Comparison of ENCODE assay signal across 18 mouse cellular contexts in genomic region chr11:6524880-6525238, GRCm38 (mm10). TPM values are rescaled to one million over a fixed set of nuclear protein-coding genes. Genes with fewer than 3 reads are reported as not detected.
DNase-seq lines count a peak whose midpoint lies in the region; ATAC-seq and TF ChIP-seq lines count a peak whose summit lies in the region.
"Had no signal": no experiment of that assay in that cellular context is flagged by ENCODE, and none has a peak within 500 bp of the region (broad histone marks: within the 10 kb centered on the region; RNA-seq: fewer than 3 reads in every experiment).

No protein-coding gene starts in this region.

- H3K27me3 ChIP-seq in hindbrain, embryonic 12.5 days: no peaks in the 10 kb centered on the region
- H3K27me3 ChIP-seq in hindbrain, embryonic 10.5 days (ENCODE audit: insufficient read depth, poor library complexity, severe bottlenecking): no peaks in the 10 kb centered on the region
- H3K27me3 ChIP-seq in CH12.LX (replicated peaks) (no peaks in the 10 kb centered on the region), MEL (ENCODE audit: control insufficient read depth in 1 of 2, insufficient read depth in 2 of 2, low read length in 2 of 2) (no peaks in the 10 kb centered on the region)
- no peaks in the 10 kb centered on the region for H3K27me3 ChIP-seq in liver, embryonic 13.5 days
- no peaks in the 10 kb centered on the region for H3K27me3 ChIP-seq in kidney, embryonic 14.5 days (ENCODE audit: control insufficient read depth, insufficient read depth, low read length)
- H3K27me3 ChIP-seq: heart, embryonic 15.5 days; Patski had no signal

- dilution Hi-C loops in CH12.LX (cut with MboI; ENCODE audit: extremely low pct_ligation_motif_present, extremely low pct_unique_long_range_greater_than_20kb, low sequenced_read_pairs): no loop called here

- peak; percentile 77 for TF ChIP-seq POLR2A in CH12.LX (IDR thresholded peaks at IDR 0.05; ENCODE audit: low read depth, low read length)
- peak; percentile 36 to 74; a peak in 3 of 4 replicates for TF ChIP-seq POLR2A in MEL (IDR thresholded peaks at IDR 0.05; ENCODE audit: control insufficient read depth in 1 of 2, insufficient read depth in 1 of 2, low read depth in 1 of 2, low read length in 2 of 2, poor library complexity in 1 of 2)

- TF ChIP-seq CTCF in CH12.LX (conservative IDR thresholded peaks at IDR 0.05 in 1 of 2, IDR thresholded peaks at IDR 0.05 in 1 of 2; ENCODE audit: low read depth in 2 of 2, low read length in 2 of 2) (no peak), MEL (IDR thresholded peaks at IDR 0.05 in 2 of 3, conservative IDR thresholded peaks at IDR 0.05 in 1 of 3; ENCODE audit: control insufficient read depth in 1 of 3, insufficient read depth in 1 of 3, low read depth in 2 of 3, low read length in 3 of 3, poor library complexity in 1 of 3, severe bottlenecking in 1 of 3) (no peak)

- no peak for ATAC-seq in hindbrain, embryonic 12.5 days (ENCODE audit: low FRiP score)
- ATAC-seq in liver, embryonic 13.5 days (ENCODE audit: low read depth): no peak
- no peak for ATAC-seq in kidney, embryonic 14.5 days (ENCODE audit: low FRiP score, low TSS enrichment)
- ATAC-seq: forebrain, embryonic 14.5 days; lung, postnatal 0 days; Patski had no signal

- TF ChIP-seq RAD21 in CH12.LX (IDR thresholded peaks at IDR 0.05; ENCODE audit: low read depth, low read length): no peak
- TF ChIP-seq RAD21 in MEL (IDR thresholded peaks at IDR 0.05; ENCODE audit: low read depth, low read length): no peak

- H3K79me2 ChIP-seq in CH12.LX (replicated peaks; ENCODE audit: control insufficient read depth, extremely low read depth, insufficient read depth, poor library complexity, severe bottlenecking) (peaks cover 34% of the 10 kb centered on the region), MEL (ENCODE audit: control insufficient read depth, insufficient read depth, low read length, poor library complexity) (peaks cover 27% of the 10 kb centered on the region)

- H3K4me3 ChIP-seq in hindbrain, embryonic 12.5 days: no peak overlapping the region
- H3K4me3 ChIP-seq in hindbrain, embryonic 10.5 days: no peak overlapping the region
- H3K4me3 ChIP-seq in CH12.LX (replicated peaks in 1 of 3; ENCODE audit: low read depth in 2 of 3, low read length in 2 of 3, poor library complexity in 1 of 3): no peak overlapping the region
- no peak overlapping the region for H3K4me3 ChIP-seq in MEL (ENCODE audit: control insufficient read depth in 1 of 2, insufficient read depth in 1 of 2, low read depth in 2 of 2, low read length in 2 of 2)
- no peak overlapping the region for H3K4me3 ChIP-seq in liver, embryonic 13.5 days (replicated peaks)
- no peak overlapping the region for H3K4me3 ChIP-seq in kidney, embryonic 14.5 days (ENCODE audit: low read length)
- H3K4me3 ChIP-seq: heart, embryonic 15.5 days had no signal

- in situ Hi-C loops in CH12.LX (cut with MboI; ENCODE audit: low pct_ligation_motif_present, low pct_unique_long_range_greater_than_20kb, low sequenced_read_pairs): no loop called here

- no peaks in the 10 kb centered on the region for H3K9me3 ChIP-seq in hindbrain, embryonic 12.5 days (replicated peaks)
- no peaks in the 10 kb centered on the region for H3K9me3 ChIP-seq in hindbrain, embryonic 10.5 days
- H3K9me3 ChIP-seq in CH12.LX (replicated peaks; ENCODE audit: low read length) (peaks cover 2% of the 10 kb centered on the region), MEL (replicated peaks; ENCODE audit: insufficient read depth, low read length) (no peaks in the 10 kb centered on the region)
- no peaks in the 10 kb centered on the region for H3K9me3 ChIP-seq in liver, embryonic 13.5 days (replicated peaks)
- H3K9me3 ChIP-seq in kidney, embryonic 14.5 days (ENCODE audit: control insufficient read depth, low read length): no peaks in the 10 kb centered on the region
- H3K9me3 ChIP-seq: heart, embryonic 15.5 days had no signal

- no peak overlapping the region for H3K4me2 ChIP-seq in hindbrain, embryonic 12.5 days (replicated peaks)
- peak overlapping the region; percentile 82; the same call in 1 of the 2 replicates for H3K4me2 ChIP-seq in CH12.LX (ENCODE audit: insufficient read depth, low read depth, poor library complexity, severe bottlenecking)
- H3K4me2 ChIP-seq in liver, embryonic 13.5 days: no peak overlapping the region
- no peak overlapping the region for H3K4me2 ChIP-seq in kidney, embryonic 14.5 days (replicated peaks; ENCODE audit: low read depth, low read length)
- H3K4me2 ChIP-seq: heart, embryonic 15.5 days had no signal

- H3K36me3 ChIP-seq in hindbrain, embryonic 12.5 days: peaks cover 30% of the 10 kb centered on the region
- H3K36me3 ChIP-seq in hindbrain, embryonic 10.5 days: peaks cover 38% of the 10 kb centered on the region
- H3K36me3 ChIP-seq in CH12.LX (replicated peaks in 1 of 2; ENCODE audit: control insufficient read depth in 1 of 2, insufficient read depth in 1 of 2, low read length in 1 of 2): peaks cover 25 to 34% of the 10 kb centered on the region in 2 experiments
- H3K36me3 ChIP-seq in MEL (ENCODE audit: control insufficient read depth in 1 of 2, insufficient read depth in 2 of 2, low read length in 2 of 2): peaks cover 22 to 24% of the 10 kb centered on the region in 2 experiments
- peaks cover 30% of the 10 kb centered on the region for H3K36me3 ChIP-seq in liver, embryonic 13.5 days
- H3K36me3 ChIP-seq in kidney, embryonic 14.5 days (ENCODE audit: control insufficient read depth, insufficient read depth, low read length): peaks cover 24% of the 10 kb centered on the region

- peaks cover 22% of the 10 kb centered on the region for H3K4me1 ChIP-seq in hindbrain, embryonic 12.5 days
- H3K4me1 ChIP-seq in hindbrain, embryonic 10.5 days (replicated peaks): peaks cover 25% of the 10 kb centered on the region
- H3K4me1 ChIP-seq in CH12.LX (ENCODE audit: control insufficient read depth in 1 of 2, insufficient read depth in 2 of 2): peaks cover 21 to 55% of the 10 kb centered on the region in 2 experiments
- peaks cover 7 to 26% of the 10 kb centered on the region in 2 experiments; a peak in 3 of 4 replicates for H3K4me1 ChIP-seq in MEL (ENCODE audit: control insufficient read depth in 1 of 2, insufficient read depth in 2 of 2, low read length in 2 of 2)
- peaks cover 47% of the 10 kb centered on the region for H3K4me1 ChIP-seq in liver, embryonic 13.5 days (replicated peaks)
- H3K4me1 ChIP-seq in kidney, embryonic 14.5 days (ENCODE audit: control insufficient read depth, insufficient read depth, low read length): peaks cover 4% of the 10 kb centered on the region; the same call in 1 of the 2 replicates

- H3K27ac ChIP-seq in hindbrain, embryonic 12.5 days: 0 out of 2 replicates have a peak overlapping the region, but pooled peaks have one; percentile 12
- H3K27ac ChIP-seq in hindbrain, embryonic 10.5 days: no peak overlapping the region
- H3K27ac ChIP-seq in CH12.LX (ENCODE audit: insufficient read depth, low read depth): peak overlapping the region; percentile 53
- H3K27ac ChIP-seq in MEL (ENCODE audit: control insufficient read depth, low read depth, low read length): peak overlapping the region; percentile 8; the same call in 1 of the 2 replicates
- peak overlapping the region; percentile 39; the same call in 1 of the 2 replicates for H3K27ac ChIP-seq in liver, embryonic 13.5 days
- H3K27ac ChIP-seq in kidney, embryonic 14.5 days (ENCODE audit: low read depth, low read length): no peak overlapping the region
- H3K27ac ChIP-seq: heart, embryonic 15.5 days; liver, embryonic 14.5 days had no signal

- DNase-seq in hindbrain, embryonic 10.5 days (ENCODE audit: low spot score): no peak
- DNase-seq in CH12.LX (ENCODE audit: extremely low read depth) (no peak), MEL (ENCODE audit: low read depth, low spot score) (no peak)
- DNase-seq in liver, embryonic 13.5 days: no peak
- DNase-seq in right cerebral cortex, postnatal 36 days (ENCODE audit: low spot score in 2 of 2): no peak
- DNase-seq: adrenal gland, postnatal 36 days; cerebellum, adult 2 months; gastrocnemius, postnatal 14 days; kidney, adult 11 months; kidney, postnatal 25 days; thymus, adult 2 months had no signal

- H3K9ac ChIP-seq in hindbrain, embryonic 12.5 days: no peak overlapping the region
- H3K9ac ChIP-seq in CH12.LX (ENCODE audit: insufficient read depth, low read depth) (no peak overlapping the region), MEL (ENCODE audit: control insufficient read depth, low read depth, low read length, poor library complexity, severe bottlenecking) (no peak overlapping the region)
- no peak overlapping the region for H3K9ac ChIP-seq in liver, embryonic 13.5 days
- no peak overlapping the region for H3K9ac ChIP-seq in kidney, embryonic 14.5 days (ENCODE audit: low read depth, low read length)
- H3K9ac ChIP-seq: heart, embryonic 15.5 days; liver, embryonic 14.5 days had no signal

- 90% methylated on average over 4 of the region's 4 CpGs for WGBS in hindbrain, embryonic 12.5 days
- WGBS in hindbrain, embryonic 10.5 days: 92% methylated on average over 4 of the region's 4 CpGs
- WGBS in liver, embryonic 13.5 days (ENCODE audit: insufficient replicate concordance): 82% methylated on average over 4 of the region's 4 CpGs
- WGBS in kidney, embryonic 14.5 days: 92% methylated on average over 4 of the region's 4 CpGs

- no peak for TF ChIP-seq EP300 in CH12.LX (IDR thresholded peaks at IDR 0.05; ENCODE audit: low read length)
- no peak for TF ChIP-seq EP300 in MEL (IDR thresholded peaks at IDR 0.05; ENCODE audit: low read depth in 1 of 2, low read length in 2 of 2)

RNA-seq across cellular contexts. Expression of gene Myo1g, which starts 4.1 kb away (rescaled TPM):
- 0.50 and 0.70 TPM in 2 replicates for polyA plus RNA-seq in hindbrain, embryonic 12.5 days (2016; fragmentation: Nextera tagmentation; extraction: Ambion mirVana)
- polyA plus RNA-seq in hindbrain, embryonic 10.5 days (2016; fragmentation: Nextera tagmentation; extraction: Ambion mirVana): 1.1 TPM in 2 replicates
- total RNA-seq in CH12.LX (2012; rRNA removed) (279 and 335 TPM in 2 replicates), CH12.LX (2014; rRNA removed) (265 and 268 TPM in 2 replicates), MEL (2012; rRNA removed) (19.4 and 22.8 TPM in 2 replicates)
- polyA plus RNA-seq in CH12.LX (2012; ENCODE audit: insufficient read length, low read depth) (279 and 284 TPM in 2 replicates), MEL (2012; ENCODE audit: insufficient read depth in 1 of 2, insufficient read length in 2 of 2, low read depth in 1 of 2, low replicate concordance in 2 of 2, missing spikeins in 1 of 2) (10 to 100 TPM in 1 of 2 experiments, not detected in 1; 33.3 TPM)
- polyA plus RNA-seq in liver, embryonic 13.5 days (2015; fragmentation: Nextera tagmentation; extraction: Ambion mirVana): 4.7 and 5.3 TPM in 2 replicates
- 0.57 and 0.60 TPM in 2 replicates for polyA plus RNA-seq in kidney, embryonic 14.5 days (2014; fragmentation: Nextera tagmentation; extraction: Ambion mirVana)

RNA-seq across cellular contexts. Expression of gene Ccm2, which starts 21.8 kb away (rescaled TPM):
- polyA plus RNA-seq in hindbrain, embryonic 12.5 days (2016; fragmentation: Nextera tagmentation; extraction: Ambion mirVana): 89.5 and 95.8 TPM in 2 replicates
- polyA plus RNA-seq in hindbrain, embryonic 10.5 days (2016; fragmentation: Nextera tagmentation; extraction: Ambion mirVana): 112 TPM in 2 replicates
- total RNA-seq in CH12.LX (2012; rRNA removed) (30.4 and 31.6 TPM in 2 replicates), CH12.LX (2014; rRNA removed) (32.7 and 32.9 TPM in 2 replicates), MEL (2012; rRNA removed) (65.2 and 66.4 TPM in 2 replicates)
- polyA plus RNA-seq in CH12.LX (2012; ENCODE audit: insufficient read length, low read depth) (29.4 and 34.5 TPM in 2 replicates), MEL (2012; ENCODE audit: insufficient read depth in 1 of 2, insufficient read length in 2 of 2, low read depth in 1 of 2, low replicate concordance in 2 of 2, missing spikeins in 1 of 2) (10 to 100 TPM in 1 of 2 experiments, not detected in 1; 49.2 TPM)
- polyA plus RNA-seq in liver, embryonic 13.5 days (2015; fragmentation: Nextera tagmentation; extraction: Ambion mirVana): 45.8 and 46.1 TPM in 2 replicates
- polyA plus RNA-seq in kidney, embryonic 14.5 days (2014; fragmentation: Nextera tagmentation; extraction: Ambion mirVana): 86.4 and 94.4 TPM in 2 replicates

RNA-seq across cellular contexts. Expression of gene Purb, which starts 49.1 kb away (rescaled TPM):
- 17.2 and 18.3 TPM in 2 replicates for polyA plus RNA-seq in hindbrain, embryonic 12.5 days (2016; fragmentation: Nextera tagmentation; extraction: Ambion mirVana)
- 9.6 and 15.6 TPM in 2 replicates for polyA plus RNA-seq in hindbrain, embryonic 10.5 days (2016; fragmentation: Nextera tagmentation; extraction: Ambion mirVana)
- total RNA-seq in CH12.LX (2012; rRNA removed) (19.3 and 29.7 TPM in 2 replicates), CH12.LX (2014; rRNA removed) (45.2 and 50.5 TPM in 2 replicates), MEL (2012; rRNA removed) (29.3 and 33.9 TPM in 2 replicates)
- polyA plus RNA-seq in CH12.LX (2012; ENCODE audit: insufficient read length, low read depth) (35.0 and 42.4 TPM in 2 replicates), MEL (2012; ENCODE audit: insufficient read depth in 1 of 2, insufficient read length in 2 of 2, low read depth in 1 of 2, low replicate concordance in 2 of 2, missing spikeins in 1 of 2) (10 to 100 TPM; 23.1 to 32.7 TPM)
- polyA plus RNA-seq in liver, embryonic 13.5 days (2015; fragmentation: Nextera tagmentation; extraction: Ambion mirVana): 11.1 and 12.6 TPM in 2 replicates
- polyA plus RNA-seq in kidney, embryonic 14.5 days (2014; fragmentation: Nextera tagmentation; extraction: Ambion mirVana): 28.1 and 29.5 TPM in 2 replicates

Comparison
In these comparisons a context has a peak if more than half of its experiments do, and no peak if none do; other contexts are left out.
1. H3K27ac ChIP-seq: peak in hindbrain, embryonic 12.5 days (single experiment), CH12.LX (single experiment), MEL (single experiment) and liver, embryonic 13.5 days (single experiment); none in hindbrain, embryonic 10.5 days (single experiment) and kidney, embryonic 14.5 days (single experiment).